Mouse (Mus musculus) kidney, embryonic 16.5 days (tissue): ENCODE results near the gene Errfi1. TPM values are rescaled to one million over a fixed set of nuclear protein-coding genes. Genes with fewer than 3 reads are reported as not detected.
A peak's percentile ranks its signal among the peaks of the same experiment; 100 is the strongest.

ENCODE experiments used
- ATAC-seq: fragments of 200-750 bp; cut with Nextera tagmentation; 2 replicates; pipeline ENCODE4 v1.8.0; 2017; ENCODE audit warnings: moderate TSS enrichment; ENCODE audit not compliant: low FRiP score, low TSS enrichment
- H3K27ac ChIP-seq: fragments of 300-500 bp; sonication (generic); 2 replicates; pipeline ENCODE4 v1.5.1; 2014; ENCODE audit warnings: low read length
- H3K27me3 ChIP-seq: fragments of 300-500 bp; sonication (generic); 2 replicates; pipeline ENCODE4 v1.6.1; 2014; ENCODE audit warnings: low read length, control low read depth, mixed read lengths; ENCODE audit not compliant: insufficient read depth
- H3K36me3 ChIP-seq: fragments of 300-500 bp; sonication (generic); 2 replicates; pipeline ENCODE4 v1.6.1; 2014; ENCODE audit warnings: low read length, control low read depth, mixed read lengths; ENCODE audit not compliant: insufficient read depth
- H3K4me1 ChIP-seq: fragments of 300-500 bp; sonication (generic); 2 replicates; pipeline ENCODE4 v1.6.1; 2014; ENCODE audit warnings: low read length, control low read depth, mixed read lengths; ENCODE audit not compliant: insufficient read depth
- H3K4me2 ChIP-seq: fragments of 300-500 bp; sonication (generic); replicated peaks from 2 replicates; pipeline ENCODE4 v1.6.1; 2014; ENCODE audit warnings: low read depth, low read length
- H3K4me3 ChIP-seq: fragments of 300-500 bp; sonication (generic); 2 replicates; pipeline ENCODE4 v1.5.1; 2014; ENCODE audit warnings: mild to moderate bottlenecking, low read length
- H3K9ac ChIP-seq: fragments of 300-500 bp; sonication (generic); replicated peaks from 2 replicates; pipeline ENCODE4 v1.6.1; 2014; ENCODE audit warnings: low read length
- H3K9me3 ChIP-seq: fragments of 300-500 bp; sonication (generic); 2 replicates; pipeline ENCODE4 v1.6.1; 2016; ENCODE audit warnings: low read length, control low read depth
- WGBS: fragments of 180-500 bp; shearing (Covaris S2); extraction: QIAGEN DNeasy Blood & Tissue Kit; methylation state at CpG from one replicate; pipeline ENCODE4 v1.1.7; 2014; 5-methylcytosine and 5-hydroxymethylcytosine counted together
- polyA plus RNA-seq: library from polyadenylated mRNA; unstranded; fragments of >200 nt; fragmentation: Nextera tagmentation; extraction: Ambion mirVana; gene quantifications from 2 replicates; pipeline ENCODE4 v1.2.1, GENCODE M21; 2015

The Errfi1 gene
- polyA plus RNA-seq, 1 experiment from 2014 or later, result 33.4 TPM

- peak; percentile 66; the same call in 1 of the 2 replicates for ATAC-seq
- peak overlapping the region; percentile 26; the same call in 1 of the 2 replicates for H3K9ac ChIP-seq
- peaks cover 26% of the 10 kb centered on the region for H3K4me1 ChIP-seq
- H3K4me2 ChIP-seq, result peak overlapping the region; percentile 40
- H3K36me3 ChIP-seq, result no peaks in the 10 kb centered on the region
- H3K27ac ChIP-seq, result peak overlapping the region; percentile 80
- no peaks in the 10 kb centered on the region for H3K9me3 ChIP-seq
- H3K27me3 ChIP-seq, result no peaks in the 10 kb centered on the region
- 35% methylated on average over 20 of the region's 20 CpGs for WGBS
- 0 out of 2 replicates have a peak overlapping the region, but pooled peaks have one; percentile 5 for H3K4me3 ChIP-seq
Measured at GRCm38 (mm10) chr4:150889273-150889954, 35.7 kb downstream of the Errfi1 start.

GRCm38 (mm10) chr4:150889955-150890315, 36.2 kb downstream of the Errfi1 start:
- peak overlapping the region; percentile 26; the same call in 1 of the 2 replicates for H3K9ac ChIP-seq
- H3K27ac ChIP-seq, result peak overlapping the region; percentile 80
- peak overlapping the region; percentile 40 for H3K4me2 ChIP-seq
- WGBS, result 28% methylated on average over 13 of the region's 13 CpGs
- no peak for ATAC-seq
- no peaks in the 10 kb centered on the region for H3K9me3 ChIP-seq
- no peaks in the 10 kb centered on the region for H3K27me3 ChIP-seq
- H3K4me1 ChIP-seq, result peaks cover 30% of the 10 kb centered on the region
- no peaks in the 10 kb centered on the region for H3K36me3 ChIP-seq
- H3K4me3 ChIP-seq, result 0 out of 2 replicates have a peak overlapping the region, but pooled peaks have one; percentile 5

GRCm38 (mm10) chr4:150891308-150891707, 37.6 kb downstream of the Errfi1 start:
- H3K4me3 ChIP-seq, result no peak overlapping the region
- peaks cover 32% of the 10 kb centered on the region for H3K4me1 ChIP-seq
- peaks cover under 1% of the 10 kb centered on the region; the same call in 1 of the 2 replicates for H3K36me3 ChIP-seq
- ATAC-seq, result no peak
- no peak overlapping the region for H3K4me2 ChIP-seq
- H3K27ac ChIP-seq, result no peak overlapping the region
- no peaks in the 10 kb centered on the region for H3K9me3 ChIP-seq
- H3K9ac ChIP-seq, result no peak overlapping the region
- 63% methylated on average over 5 of the region's 5 CpGs for WGBS
- no peaks in the 10 kb centered on the region for H3K27me3 ChIP-seq

GRCm38 (mm10) chr4:150894718-150895501, 41.2 kb downstream of the Errfi1 start:
- H3K4me1 ChIP-seq, result peaks cover 14% of the 10 kb centered on the region
- no peak overlapping the region for H3K4me3 ChIP-seq
- H3K9ac ChIP-seq, result no peak overlapping the region
- H3K27ac ChIP-seq, result no peak overlapping the region
- ATAC-seq, result no peak
- no peak overlapping the region for H3K4me2 ChIP-seq
- no peaks in the 10 kb centered on the region for H3K9me3 ChIP-seq
- peaks cover 30% of the 10 kb centered on the region for H3K36me3 ChIP-seq
- H3K27me3 ChIP-seq, result no peaks in the 10 kb centered on the region
- WGBS, result 51% methylated on average over 8 of the region's 8 CpGs

- H3K4me3 ChIP-seq, result no peak overlapping the region
- no peaks in the 10 kb centered on the region for H3K27me3 ChIP-seq
- peaks cover 46% of the 10 kb centered on the region for H3K36me3 ChIP-seq
- no peak overlapping the region for H3K27ac ChIP-seq
- H3K4me1 ChIP-seq, result 0 out of 2 replicates have a peak, but pooled peaks cover 7% of the 10 kb centered on the region
- no peaks in the 10 kb centered on the region for H3K9me3 ChIP-seq
- H3K9ac ChIP-seq, result no peak overlapping the region
- WGBS, result 93% methylated on average over 26 of the region's 26 CpGs
- no peak overlapping the region for H3K4me2 ChIP-seq
- no peak for ATAC-seq
Measured at GRCm38 (mm10) chr4:150896896-150897624, 43.3 kb downstream of the Errfi1 start.

GRCm38 (mm10) chr4:150898716-150899365, 45.1 kb downstream of the Errfi1 start:
- no peaks in the 10 kb centered on the region for H3K27me3 ChIP-seq
- H3K4me3 ChIP-seq, result no peak overlapping the region
- 0 out of 2 replicates have a peak overlapping the region, but pooled peaks have one; percentile 18 for H3K9ac ChIP-seq
- 0 out of 2 replicates have a peak, but pooled peaks have one; percentile 24 for ATAC-seq
- no peak overlapping the region for H3K4me2 ChIP-seq
- WGBS, result 48% methylated on average over 13 of the region's 13 CpGs
- H3K36me3 ChIP-seq, result peaks cover 63% of the 10 kb centered on the region
- no peaks in the 10 kb centered on the region for H3K9me3 ChIP-seq
- peaks cover 14% of the 10 kb centered on the region; the same call in 1 of the 2 replicates for H3K4me1 ChIP-seq
- no peak overlapping the region for H3K27ac ChIP-seq

GRCm38 (mm10) chr4:150900486-150900885, 46.8 kb downstream of the Errfi1 start:
- H3K36me3 ChIP-seq, result peaks cover 74% of the 10 kb centered on the region
- no peak overlapping the region for H3K27ac ChIP-seq
- H3K4me1 ChIP-seq, result peaks cover 8% of the 10 kb centered on the region; the same call in 1 of the 2 replicates
- no peaks in the 10 kb centered on the region for H3K9me3 ChIP-seq
- H3K4me3 ChIP-seq, result no peak overlapping the region
- WGBS, result 89% methylated on average over 13 of the region's 13 CpGs
- no peak overlapping the region for H3K9ac ChIP-seq
- no peak for ATAC-seq
- no peaks in the 10 kb centered on the region for H3K27me3 ChIP-seq
- H3K4me2 ChIP-seq, result no peak overlapping the region

GRCm38 (mm10) chr4:150901651-150902050, 47.9 kb downstream of the Errfi1 start:
- H3K9ac ChIP-seq, result no peak overlapping the region
- H3K27ac ChIP-seq, result peak overlapping the region; percentile 71
- H3K36me3 ChIP-seq, result peaks cover 76% of the 10 kb centered on the region
- WGBS, result 52% methylated on average over 9 of the region's 9 CpGs
- no peaks in the 10 kb centered on the region for H3K27me3 ChIP-seq
- H3K4me1 ChIP-seq, result peaks cover 8% of the 10 kb centered on the region; the same call in 1 of the 2 replicates
- H3K9me3 ChIP-seq, result no peaks in the 10 kb centered on the region
- ATAC-seq, result peak; percentile 27; the same call in 1 of the 2 replicates
- H3K4me2 ChIP-seq, result no peak overlapping the region; the same call in 1 of the 2 replicates
- H3K4me3 ChIP-seq, result no peak overlapping the region

GRCm38 (mm10) chr4:150902062-150902461, 48.3 kb downstream of the Errfi1 start:
- Histone ChIP-seq H3K9ac (no peak overlapping the region), H3K4me2 (no peak overlapping the region; the same call in 1 of the 2 replicates), H3K27me3 (no peaks in the 10 kb centered on the region), H3K4me1 (peaks cover 8% of the 10 kb centered on the region; the same call in 1 of the 2 replicates), H3K4me3 (no peak overlapping the region), H3K36me3 (peaks cover 72% of the 10 kb centered on the region), H3K9me3 (no peaks in the 10 kb centered on the region), H3K27ac (peak overlapping the region; percentile 71)
- peak; percentile 81 for ATAC-seq
- 52% methylated on average over 12 of the region's 12 CpGs for WGBS
